Mouse (Mus musculus) adrenal gland, postnatal 14 days (tissue): ENCODE measurements around the gene Il17c. TPM values are rescaled to one million over a fixed set of nuclear protein-coding genes. Genes with fewer than 3 reads are reported as not detected.

Experiments used
- DNase-seq: peaks from one replicate; pipeline ENCODE4 v3.0.0; 2021; ENCODE audit warnings: mixed read lengths
- total RNA-seq: library from RNA; stranded (reverse); gene quantifications from 2 replicates; pipeline ENCODE4 v1.2.3, GENCODE M21; 2021

Gene Il17c
- total RNA-seq, 1 experiment from 2014 or later, result not detected

DNA sequence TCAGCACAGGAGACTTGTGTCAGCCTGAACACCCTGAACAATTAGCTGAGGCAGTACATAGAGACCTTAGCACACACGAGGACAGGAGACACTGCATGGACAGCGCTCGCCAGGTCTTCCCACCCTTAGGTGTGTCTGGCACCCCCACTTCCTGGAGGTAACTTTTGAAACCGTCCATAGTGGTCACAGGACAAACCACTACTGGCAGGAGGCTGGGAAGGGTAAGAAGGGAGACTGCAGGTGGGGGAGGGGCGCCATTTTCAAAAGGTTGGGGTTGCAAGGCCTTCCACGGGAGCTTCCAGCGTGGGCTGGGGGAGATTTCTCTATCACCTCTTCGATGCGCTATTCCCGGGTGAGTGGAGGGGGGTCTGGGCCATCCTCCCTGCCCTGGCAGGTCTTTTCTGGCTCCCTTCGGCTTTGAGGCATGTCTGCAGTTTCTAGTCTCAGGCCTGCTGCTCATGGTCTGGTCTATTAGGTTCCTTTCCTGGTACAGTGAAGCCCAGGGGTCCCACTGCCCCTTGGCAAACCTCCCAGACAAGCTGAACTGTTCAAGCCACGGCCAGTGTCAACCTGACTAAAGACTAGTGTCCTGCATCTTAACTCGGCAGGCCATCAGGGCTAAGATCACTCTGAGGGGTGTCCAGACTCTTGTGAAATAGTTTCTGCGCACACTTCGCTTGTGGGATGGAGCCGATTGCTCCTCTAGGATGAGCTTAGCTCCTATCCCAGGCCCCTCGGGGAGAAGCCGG lies 10.0 kb downstream of the Il17c start:
- DNase-seq, result no peak

DNA sequence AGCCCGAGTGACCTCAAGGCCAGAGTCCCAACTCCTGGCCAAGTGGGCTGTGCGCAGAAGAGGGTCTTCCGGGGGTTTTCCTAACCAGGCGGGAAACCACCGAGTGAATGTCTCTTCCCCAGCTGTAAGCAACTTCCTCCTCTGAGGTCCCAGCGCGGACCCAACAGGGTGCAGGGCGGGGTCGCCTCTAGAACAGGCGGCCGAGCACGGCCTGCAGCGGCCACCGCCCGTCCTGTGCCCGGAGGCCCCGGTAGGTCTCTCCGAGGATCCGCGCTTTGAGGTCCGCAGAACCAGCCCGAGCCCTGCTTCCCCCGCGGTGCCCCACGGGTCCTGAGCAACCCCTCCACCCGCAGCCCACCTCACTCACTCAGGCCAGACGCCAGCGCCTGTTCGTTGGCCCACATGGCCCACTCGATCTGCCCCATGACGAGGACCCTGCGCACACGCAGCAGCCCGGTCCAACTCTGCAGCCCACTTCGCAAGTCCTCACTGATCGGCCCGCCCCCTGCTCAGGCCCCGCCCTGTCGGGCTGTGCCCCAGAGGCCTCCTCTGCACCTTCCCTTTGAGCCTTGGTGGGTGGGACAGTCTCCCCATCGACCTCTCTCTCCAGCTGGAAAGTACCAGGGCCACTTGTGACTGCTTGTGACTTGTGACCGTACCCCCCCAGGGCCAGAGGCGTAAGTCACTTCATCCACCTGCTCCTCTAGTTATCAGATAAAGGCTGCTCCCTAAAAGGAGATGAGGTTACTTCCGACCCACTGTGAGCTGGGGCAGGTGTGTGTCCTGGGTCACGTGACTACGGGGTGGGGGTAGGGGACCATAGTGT lies 10.8 kb downstream of the Il17c start, which contains the start of gene Cyba:
Gene Cyba (minus strand): TSS at position 488 of the 826 bp plus-strand sequence.
- peak; percentile 82 for DNase-seq

DNA sequence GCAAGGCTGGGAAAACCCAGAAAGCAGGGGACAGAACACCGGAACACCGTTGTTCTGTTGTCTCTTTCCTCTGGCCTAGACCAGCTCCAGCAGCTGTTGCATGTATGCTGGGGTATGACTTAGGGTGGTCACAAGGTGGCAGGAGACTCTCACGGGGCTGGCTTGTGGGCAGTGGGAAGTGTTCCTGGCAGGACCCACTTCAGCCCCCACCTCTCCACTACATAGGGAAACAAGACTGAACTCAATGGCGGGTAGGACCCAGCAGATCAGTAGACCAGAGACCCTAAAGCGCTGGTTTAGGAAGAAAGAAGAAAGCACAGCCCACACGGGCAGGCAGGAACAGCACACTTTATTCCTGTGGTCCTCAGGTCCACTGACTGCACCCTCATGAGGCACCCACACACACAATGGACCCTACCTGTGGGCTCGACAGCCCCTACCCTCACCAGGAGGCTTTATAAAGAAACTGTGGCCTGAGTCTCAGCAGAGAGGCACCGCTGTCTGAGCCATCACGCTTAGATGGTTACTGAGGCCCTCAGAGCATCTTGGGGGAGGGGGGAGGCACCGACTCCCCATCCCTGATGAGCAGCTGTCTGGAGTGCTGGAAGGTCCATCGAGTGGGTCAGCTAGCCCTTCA lies 11.6 kb downstream of the Il17c start:
- peak; percentile 36 for DNase-seq

DNA sequence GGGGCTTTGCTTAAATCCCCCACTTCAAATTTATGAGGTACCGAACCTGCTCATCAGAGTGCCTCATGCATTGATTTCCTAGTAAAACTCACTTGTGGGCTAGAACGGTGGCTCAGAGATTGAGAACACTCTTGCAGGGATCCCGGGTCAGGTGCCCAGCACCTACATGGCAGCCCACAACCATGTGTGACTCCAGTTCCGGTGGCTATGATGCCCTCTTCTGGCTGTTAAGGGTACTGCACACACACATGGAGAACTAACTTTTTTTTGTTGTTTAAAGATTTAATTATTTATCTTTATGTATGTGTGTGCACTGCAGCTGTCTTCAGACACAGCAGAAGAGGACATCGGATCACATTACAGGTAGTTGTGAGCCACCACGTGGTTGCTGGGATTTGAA lies 13.6 kb downstream of the Il17c start:
- no peak for DNase-seq

DNA sequence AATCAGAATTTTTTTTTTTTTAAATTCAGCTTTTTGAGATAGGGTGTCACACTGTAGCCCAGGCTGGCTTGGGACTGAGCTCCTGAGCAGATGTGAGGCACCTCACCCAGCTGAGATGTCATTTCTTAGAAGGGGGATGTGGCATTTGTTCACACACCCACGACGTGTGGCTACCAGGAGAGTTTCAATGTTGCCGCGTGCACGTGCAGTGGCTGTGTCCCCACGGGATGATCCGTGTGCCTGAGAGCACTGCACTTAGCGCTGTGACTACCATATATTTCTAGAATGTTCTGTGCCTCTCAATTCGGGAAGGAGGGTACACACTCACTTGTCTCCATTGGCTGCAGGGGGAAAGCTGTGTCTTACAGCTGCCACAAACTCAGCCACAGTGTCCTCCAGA lies 14.3 kb downstream of the Il17c start:
- DNase-seq, result no peak

DNA sequence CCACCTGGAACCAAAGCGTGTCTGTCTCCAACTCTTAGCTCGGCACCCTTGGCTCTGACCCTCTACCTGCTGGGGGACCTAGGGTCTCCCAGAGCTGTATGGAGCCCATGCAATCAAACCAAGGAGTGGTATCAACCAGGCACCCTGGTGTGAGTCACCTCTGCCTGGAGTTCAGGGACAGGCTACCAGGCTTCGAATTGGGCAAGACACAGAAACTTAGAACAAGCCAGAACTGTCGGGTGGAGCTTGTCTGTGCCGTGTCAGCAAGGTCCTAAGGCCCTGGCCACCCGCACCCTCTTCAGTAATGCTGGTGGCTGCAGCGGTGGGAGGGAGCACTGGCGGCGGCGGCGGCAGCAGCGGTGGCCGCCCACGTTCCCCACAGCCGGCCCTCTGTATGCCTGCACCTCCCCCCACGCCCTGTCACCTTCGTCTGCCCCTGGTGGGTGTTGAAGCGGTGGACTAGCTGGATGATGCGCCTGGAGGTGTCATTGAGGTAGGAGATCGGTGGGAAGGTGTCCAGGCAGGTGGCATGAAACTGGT lies 14.8 kb downstream of the Il17c start:
- DNase-seq, result no peak

DNA sequence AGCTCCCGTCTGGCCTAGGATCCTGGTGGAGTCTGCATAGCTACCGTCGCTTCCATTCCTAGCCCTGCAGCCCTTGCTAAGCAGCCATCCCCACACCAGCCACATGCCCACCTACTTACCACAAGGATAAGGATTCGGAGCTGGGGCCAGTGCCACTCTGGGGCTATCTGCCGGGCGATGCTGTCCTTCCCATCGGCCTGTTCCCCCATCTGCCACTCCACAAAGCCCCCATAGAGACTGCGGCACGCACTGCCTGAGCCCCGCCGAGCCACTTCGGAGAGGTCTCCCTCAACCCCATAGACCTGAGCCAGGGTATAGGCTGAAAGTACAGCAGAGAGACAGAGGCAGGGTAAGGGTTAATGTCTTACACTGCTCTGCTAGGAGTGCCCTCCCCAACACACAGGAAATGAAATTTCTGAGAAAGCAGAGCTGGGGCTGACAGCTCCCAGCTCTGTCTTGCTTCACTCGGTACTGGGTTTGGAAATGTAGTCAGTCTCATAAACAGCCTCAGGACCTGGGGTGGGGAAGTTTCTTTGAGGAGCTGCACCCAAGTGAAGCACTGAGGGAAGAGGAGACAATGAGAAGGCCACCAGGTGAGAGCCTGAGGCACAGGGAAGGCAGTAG lies 16.0 kb downstream of the Il17c start:
- no peak for DNase-seq

DNA sequence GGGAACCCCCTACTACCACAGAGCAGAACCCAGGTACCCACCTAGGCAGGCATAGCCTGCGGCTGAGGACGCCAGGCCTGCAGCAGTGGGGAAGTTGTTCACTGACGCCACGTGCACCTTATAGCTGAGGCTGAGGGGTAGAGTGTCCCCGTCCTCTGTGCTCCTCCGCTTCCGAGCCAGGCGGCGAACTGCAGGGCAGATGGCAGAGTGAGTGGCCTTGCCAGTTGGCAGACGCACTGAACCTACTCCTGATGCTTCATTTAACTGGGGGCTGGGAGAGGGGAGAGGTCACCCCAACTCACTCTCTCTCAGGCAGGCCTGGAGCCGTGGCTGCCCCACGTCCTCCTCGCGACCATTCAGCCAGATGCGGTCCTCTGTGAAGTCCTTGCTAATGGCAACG lies 17.5 kb downstream of the Il17c start:
- DNase-seq, result no peak

DNA sequence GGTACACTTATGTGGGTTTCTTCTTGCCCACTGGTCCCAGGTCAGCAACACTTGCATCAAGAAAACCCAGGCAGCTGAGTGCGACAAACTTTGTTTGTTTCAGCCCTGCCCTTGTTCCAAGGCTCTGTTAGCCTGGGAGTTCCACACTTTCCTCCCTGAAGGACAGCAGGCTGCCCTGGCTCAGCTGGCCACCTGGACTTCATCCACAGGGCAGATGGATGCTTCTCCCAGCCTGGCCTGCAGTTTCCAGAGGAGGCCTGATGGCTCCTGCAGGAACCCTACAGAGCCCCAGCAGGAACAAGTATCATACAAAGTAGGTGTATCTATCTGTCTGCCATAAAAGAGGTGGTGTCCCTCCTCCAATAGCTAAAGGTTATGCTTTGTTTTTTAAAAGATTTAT lies 19.5 kb downstream of the Il17c start:
- DNase-seq, result no peak

DNA sequence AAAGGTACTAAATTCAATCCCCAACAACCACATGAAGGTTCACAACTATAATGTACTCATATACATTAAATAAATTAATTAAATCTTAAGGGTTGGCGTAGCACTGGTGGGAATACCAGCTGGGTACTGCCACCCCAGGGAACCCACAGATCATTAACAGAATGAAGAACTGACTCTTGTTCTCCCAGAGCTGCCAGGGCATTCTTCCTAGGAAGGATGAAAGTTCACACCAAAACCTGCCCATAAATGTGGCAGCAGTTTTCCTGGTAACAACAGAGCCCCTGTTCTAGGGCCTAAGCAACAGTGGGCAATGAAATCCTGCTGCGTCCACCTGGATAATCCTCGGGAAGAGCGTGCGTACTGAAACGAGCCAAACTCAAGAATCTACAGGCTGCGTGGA lies 20.5 kb downstream of the Il17c start:
- no peak for DNase-seq

DNA sequence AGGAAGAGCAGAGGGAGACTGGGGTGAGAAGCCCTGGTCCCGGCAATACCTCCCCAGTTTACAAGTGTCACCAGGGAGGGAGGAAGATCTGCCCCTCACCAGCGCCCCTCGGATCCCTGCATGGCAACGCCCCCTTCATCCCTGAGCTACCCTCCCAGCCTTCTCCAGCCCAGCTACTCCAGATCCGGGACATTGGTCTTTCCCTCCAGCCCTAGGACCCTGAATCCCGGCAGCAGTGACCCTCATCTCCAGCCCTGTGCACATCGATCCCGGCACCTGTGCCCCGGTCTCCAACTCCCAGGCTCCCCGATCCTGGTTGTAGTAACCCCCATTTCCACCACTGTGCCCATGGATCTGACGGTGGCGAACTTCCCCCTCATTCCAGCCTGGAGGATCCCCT lies 21.0 kb downstream of the Il17c start:
- no peak for DNase-seq

DNA sequence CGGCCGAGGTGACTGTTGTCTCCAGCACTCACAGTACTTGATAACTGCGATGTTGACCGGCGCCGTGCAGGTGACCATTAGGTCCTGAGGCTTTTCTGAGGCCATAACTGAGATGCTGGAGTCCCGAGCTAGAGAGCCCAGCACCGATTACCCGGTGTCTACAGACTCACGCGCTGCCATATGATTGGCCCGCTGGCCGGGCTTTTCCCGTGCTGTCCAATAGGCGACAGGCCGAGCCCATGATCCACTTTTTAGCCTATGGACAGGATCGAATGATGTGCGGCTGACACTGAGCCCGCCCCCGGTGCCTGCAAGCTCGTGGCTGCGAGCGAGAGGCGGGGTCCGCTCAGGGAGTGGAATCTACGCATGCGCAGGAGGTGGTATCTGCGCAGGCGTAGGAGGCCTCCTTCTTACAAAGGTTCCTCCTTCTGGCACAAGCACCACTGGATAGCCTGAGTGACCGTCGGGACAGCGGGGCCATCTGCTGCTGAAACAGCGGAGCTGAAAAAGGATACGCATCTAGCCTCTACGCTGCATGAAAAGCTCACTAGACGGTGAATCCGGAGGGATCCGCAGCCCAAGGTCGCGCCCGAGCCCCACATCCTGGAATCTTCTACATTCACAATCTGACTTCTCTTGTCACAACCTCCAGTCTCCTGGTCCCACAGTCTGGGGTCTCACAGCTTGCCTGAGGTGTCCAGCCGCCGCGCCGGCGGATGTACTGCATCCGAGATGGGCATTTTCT lies 21.6 kb downstream of the Il17c start, which contains the start of gene Mvd:
Gene Mvd (minus strand): TSS at position 161 of the 745 bp plus-strand sequence.
- peak; percentile 99 for DNase-seq

DNA sequence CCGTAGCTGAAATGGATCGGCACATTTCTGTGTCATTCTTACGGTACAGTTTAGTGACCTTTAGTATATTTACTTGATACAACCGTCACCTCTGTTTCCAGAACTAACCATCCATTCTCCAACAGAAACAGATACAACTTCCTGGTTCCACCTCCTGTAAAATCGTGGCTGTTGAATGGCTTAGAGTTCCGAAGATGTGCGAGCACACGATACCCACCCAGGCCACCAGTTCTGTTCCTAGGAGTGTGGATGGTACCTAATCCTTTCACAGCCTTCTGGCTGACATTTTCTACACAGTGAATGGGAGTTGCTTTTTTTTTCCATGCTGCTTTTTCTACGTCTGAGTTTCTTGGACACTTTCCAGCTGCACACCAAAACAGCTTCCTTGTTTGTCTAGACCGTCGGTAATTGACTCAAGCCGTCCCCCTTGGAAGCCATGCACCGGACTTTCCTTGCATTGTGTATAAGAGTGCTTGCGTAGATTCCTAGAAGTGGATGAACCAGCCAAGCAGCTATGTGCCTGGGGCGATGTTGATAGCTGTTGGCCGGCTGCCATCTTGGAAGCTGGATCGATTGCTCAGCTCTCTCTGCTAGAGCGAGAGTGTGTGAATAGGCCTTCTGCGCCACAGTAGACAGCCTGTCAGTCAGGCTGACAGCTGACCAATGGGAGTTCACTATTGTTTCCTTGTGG lies 22.4 kb downstream of the Il17c start:
- DNase-seq, result peak; percentile 89

DNA sequence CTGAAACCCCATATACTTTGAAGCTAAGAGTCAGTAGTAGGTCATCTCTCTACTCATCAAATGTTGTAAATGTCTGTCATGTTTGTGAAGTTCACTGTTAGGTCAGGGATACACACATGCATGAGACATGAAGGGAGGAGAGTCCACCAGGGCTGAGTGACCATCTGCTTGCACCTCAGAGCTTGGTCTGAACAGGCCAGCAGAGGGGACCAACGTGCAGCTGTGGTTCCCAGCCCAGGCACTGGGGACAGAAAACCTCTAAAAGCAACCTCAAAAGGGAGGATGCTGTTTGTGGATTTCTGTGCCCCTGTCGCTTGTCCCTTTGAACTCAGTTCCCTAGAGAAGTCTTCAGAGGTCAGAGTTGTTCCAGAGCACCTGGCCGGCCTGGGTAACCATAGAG lies 23.4 kb downstream of the Il17c start:
- peak; percentile 44 for DNase-seq

DNA sequence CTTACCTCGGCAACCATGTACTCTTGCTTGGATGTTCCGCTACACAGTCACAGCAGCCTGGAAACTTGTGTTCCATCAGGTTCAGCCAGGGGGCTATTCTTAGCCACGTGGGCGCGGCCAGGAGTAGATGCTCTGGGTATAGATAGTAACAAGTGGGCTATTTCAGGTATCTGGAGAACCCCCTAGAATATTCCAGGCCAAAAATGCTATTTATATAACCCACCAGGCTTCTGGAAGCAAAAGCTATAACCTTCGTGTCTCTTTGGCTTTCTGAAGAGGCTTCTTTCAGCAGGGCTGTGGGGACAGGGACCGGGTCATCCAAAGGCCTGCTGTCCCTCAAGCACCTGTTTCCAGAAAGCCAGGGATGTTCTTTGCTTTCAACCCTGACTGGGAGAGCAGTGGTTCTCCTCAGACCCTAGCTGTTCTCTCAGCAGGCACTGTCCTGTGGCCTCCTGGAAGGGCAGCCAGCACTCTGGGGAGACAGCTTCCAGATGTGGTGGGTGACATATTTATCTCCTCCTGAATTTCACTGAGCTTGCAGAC lies 29.4 kb downstream of the Il17c start:
- no peak for DNase-seq

DNA sequence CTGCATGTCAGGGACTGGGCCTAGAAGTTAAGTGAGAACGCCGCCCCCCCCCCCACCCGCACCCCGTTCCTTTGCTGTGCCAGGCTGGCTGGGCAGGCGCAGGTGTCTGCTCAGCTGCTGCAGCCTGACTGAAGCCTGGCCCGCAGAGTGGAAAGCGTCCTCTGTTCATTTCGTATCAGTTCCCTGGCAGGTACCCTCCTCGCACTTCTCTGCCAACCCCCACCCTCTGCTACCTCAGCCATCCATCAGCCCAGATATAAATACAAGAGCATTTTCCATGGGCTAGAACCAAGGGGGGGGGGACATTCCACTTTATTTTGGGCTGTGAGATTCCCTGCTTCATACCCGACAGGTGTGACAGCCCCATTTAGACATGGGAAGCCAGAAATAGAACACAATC lies 30.3 kb downstream of the Il17c start:
- DNase-seq, result no peak

DNA sequence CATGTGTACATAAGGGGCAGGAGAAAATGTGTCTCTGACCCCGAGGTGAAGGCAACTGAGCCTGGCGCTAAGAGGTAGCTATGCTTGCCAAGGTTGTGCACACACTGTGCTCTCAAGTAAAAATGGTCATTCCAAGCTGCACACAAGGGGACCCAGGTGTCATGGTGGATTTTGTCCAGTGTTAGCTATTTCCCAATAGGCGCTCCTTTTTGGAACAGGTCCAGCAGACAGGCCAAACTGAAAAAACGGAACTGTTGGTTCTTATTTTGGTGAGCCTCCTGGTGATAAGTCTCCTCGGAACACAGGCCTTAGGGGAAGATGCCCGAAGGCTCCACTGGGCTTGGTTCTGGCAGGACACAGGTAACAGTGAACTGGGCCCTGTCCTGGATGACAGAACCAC lies 32.6 kb downstream of the Il17c start:
- DNase-seq, result no peak

DNA sequence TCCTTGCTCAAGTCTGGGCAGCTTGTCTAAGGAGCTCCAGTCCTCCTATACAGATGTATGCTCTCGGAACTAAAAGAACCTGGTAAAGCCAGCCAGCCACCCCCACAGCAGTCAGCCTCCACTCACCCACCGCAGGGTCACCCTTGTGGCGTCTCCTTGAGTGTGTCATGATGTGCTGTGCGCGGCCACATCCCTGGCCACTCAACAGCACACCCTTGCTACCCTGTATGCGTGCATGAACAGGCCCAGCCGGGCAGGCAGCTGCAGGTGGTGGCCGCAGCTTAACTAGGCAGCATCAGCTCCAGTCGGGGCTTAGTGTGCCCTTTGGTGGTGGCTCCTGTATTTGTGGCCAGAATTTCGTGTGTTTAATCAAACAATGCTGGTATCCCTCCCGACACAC lies 35.4 kb downstream of the Il17c start:
- DNase-seq, result no peak

DNA sequence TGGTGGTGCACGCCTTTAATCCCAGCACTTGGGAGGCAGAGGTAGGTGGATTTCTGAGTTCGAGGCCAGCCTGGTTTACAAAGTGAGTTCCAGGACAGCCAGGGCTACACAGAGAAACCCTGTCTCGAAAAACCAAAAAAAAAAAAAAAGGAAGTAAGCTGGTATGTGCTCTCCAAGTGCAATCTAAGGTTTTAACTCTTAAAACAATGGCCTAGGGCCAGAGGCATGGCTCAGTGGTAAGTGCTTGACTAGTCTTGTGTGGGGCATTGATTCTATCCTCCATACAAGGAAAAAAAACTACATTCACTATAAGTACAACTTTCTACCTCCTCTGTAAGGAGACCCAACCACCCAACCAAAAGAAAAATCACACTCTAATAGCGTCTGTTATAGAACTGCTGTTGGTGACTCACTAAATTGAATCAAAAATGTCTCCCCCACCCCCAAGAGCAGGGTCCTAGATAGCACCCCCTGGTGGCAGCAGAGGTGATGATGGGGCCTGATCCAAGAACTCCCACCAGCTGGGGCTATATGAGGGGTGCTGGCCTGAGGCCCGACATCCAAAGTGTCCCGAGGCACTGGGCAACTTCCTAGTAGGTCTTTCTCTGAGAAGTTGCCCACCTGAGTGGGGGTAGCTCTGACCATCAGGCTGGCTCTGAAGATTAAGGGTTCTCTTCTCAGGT lies 37.5 kb downstream of the Il17c start:
- DNase-seq, result no peak

DNA sequence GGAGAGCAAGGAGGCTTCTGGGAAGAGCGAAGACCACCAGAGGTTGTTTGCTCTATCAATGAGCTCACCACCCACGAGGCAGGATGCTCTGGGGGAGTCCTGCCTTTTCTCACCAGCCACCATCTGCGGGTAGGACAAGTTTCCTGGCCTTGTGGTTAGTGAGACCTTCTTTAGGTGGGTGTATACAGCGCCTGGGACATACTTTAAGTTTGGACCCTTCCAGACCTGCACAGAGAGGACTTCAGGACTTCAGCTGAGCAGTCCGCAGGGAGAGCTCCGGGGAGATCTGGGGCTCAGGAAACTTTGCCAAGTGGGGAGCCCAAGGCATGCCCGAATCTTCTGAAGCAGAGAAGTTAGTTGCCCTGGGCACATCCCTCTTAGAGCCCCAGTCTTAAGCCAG lies 38.2 kb downstream of the Il17c start:
- DNase-seq, result no peak
